Mouse (Mus musculus) ZHBTc4 (cell line): ENCODE results near the gene Pan2.
"Not testable (repeated sequence)": the region's sequence is repeated elsewhere in the genome, so short reads cannot be mapped to it uniquely, and the experiment has no call there.

Experiments used
- DNase-seq: peaks from one replicate; pipeline ENCODE4 v3.0.0-alpha.2; 2011; ENCODE audit warnings: low read depth, low spot score

The Pan2 gene

GRCm38 (mm10) chr10:128303126-128304021 is at the start of gene Pan2:
Gene Pan2 (plus strand): TSS chr10:128303335.
- peak; percentile 100 for DNase-seq

GRCm38 (mm10) chr10:128253677-128254255 is 49.4 kb upstream of the Pan2 start, which contains the start of gene Apon:
Gene Apon (plus strand): TSS chr10:128254096.
- no peak for DNase-seq

GRCm38 (mm10) chr10:128255925-128256324 is 47.2 kb upstream of the Pan2 start:
- DNase-seq: no peak

DNA sequence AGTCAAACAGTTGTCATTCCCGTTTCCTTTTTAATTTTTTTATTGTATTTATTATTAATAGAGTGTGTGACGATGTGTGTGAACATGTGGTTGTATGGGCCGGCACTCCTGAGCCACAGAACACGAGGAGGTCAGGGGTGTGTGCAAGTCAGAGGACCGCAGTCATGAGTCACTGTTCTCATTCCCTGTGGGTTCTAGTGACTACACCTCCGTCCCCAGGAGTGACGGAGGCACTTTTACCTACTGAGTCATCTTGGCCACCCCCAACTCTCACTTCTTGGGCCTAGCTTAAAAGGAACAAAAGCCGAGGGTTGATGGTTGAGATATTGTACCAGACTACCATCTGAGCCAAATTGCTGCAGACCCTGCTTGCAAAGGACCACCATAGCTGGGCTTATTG is 46.8 kb upstream of the Pan2 start:
- DNase-seq: no peak

- no peak for DNase-seq
These were observed 44.2 kb upstream of the Pan2 start for GRCm38 (mm10) chr10:128258953-128259352.

DNA sequence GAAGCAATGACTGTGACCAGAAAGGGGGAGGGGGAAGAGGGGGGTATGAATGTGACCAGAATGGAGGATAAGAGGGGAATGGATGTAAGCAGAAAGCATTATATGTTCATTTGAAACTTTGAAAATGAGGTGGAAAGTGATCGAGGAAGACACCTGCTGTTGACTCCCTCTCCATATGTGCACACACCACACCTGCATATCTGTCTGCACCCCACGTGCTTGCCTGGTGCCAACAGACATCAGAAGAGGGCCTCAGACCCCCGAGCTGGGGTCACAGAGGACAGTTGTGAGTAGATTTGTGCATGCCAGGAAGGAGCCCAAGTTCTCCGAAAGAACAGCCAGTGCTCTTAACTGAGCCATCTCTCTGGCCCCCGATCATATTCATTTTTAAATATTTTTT is 43.2 kb upstream of the Pan2 start:
- no peak for DNase-seq

- not testable (repeated sequence) for DNase-seq
These were observed 42.8 kb upstream of the Pan2 start for GRCm38 (mm10) chr10:128260376-128260775.

DNA sequence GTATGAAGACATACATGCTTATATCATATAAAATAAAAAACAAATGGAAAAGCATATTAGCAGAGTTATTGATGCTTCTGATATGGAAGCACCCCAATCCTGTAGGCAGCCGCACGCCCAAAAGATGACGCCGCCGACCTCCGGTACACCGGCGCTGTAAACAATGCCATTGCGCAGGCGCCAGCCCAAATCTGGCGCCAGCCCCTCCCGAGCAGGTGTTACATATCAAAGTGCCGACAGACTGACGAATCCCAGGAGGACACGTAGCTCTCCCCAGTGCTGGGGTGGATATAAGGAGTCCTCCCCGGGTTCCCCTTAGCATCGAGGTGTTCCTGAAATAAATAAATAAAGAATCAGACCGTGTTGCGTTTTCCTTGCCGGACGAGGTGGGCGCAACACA is 40.8 kb upstream of the Pan2 start:
- peak; percentile 91 for DNase-seq

DNA sequence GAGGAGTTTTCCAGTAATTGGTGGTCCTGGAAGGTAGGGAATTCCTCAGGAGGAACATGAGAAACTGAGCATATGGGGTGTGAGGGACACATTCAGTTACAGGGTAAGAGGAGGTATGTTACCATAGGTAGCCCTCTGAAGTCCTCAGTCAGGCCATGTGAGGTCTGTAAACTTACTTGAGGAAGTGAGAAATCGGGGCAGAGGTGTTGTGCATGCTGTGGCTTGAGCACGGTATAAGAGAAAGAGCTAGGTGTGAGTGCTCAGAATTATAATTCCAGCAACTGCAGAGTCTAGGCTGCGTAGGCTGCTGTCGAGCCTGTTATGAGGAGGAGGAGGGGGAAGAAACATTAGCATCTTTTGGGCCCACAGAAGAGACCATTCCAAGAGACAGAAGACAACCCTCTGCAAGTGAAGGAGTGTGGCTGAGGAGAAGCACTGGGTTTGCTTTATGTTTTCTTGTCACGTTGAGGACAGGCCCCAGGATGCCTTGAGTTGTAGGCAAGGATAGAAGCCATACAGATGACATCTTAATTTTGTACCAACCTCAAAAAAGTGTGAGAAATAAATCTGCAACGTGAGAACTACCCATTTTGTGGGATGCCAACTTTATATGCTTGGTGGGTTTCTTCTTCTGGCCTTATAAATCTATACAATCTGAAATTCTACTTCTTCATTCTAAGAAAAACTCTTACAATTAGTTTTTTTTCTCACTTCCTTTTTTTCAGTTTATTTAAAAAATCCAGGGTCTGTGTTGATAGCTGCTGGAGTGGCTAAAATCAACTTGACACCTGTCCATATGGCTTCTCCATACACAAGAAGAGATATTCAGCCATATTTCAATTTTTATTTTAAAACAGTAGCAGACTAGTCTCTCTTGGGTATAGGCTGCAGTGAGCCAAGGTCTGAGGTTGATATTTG is 39.5 kb upstream of the Pan2 start:
- no peak for DNase-seq

DNA sequence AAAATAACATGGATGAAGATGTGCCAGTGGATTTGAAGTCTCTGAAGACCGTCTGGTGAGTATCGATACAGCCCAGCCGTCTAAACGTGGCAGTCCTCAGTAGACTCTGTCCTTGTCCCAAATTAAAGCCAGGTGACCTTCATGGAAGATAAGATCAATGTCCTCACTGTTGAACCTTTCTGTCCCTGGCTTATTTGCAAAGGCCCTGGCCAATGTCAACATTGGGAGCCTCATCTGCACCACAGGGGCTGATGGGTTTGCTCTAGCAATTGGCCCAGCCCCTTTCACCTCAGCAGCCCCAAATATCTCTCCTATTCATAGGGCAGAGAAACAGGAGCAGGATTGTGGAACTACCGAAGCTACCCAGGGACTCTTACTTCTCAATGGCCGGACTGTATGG is 34.8 kb upstream of the Pan2 start, which contains the start of gene Apof:
Gene Apof (plus strand): TSS at position 301 of the 400 bp plus-strand sequence.
- DNase-seq: peak; percentile 52

GRCm38 (mm10) chr10:128269206-128269910 is 33.8 kb upstream of the Pan2 start:
- DNase-seq: no peak

GRCm38 (mm10) chr10:128270287-128270841 is 32.8 kb upstream of the Pan2 start, which contains the start of gene Stat2:
Gene Stat2 (plus strand): TSS chr10:128270559.
- DNase-seq: peak; percentile 100

DNA sequence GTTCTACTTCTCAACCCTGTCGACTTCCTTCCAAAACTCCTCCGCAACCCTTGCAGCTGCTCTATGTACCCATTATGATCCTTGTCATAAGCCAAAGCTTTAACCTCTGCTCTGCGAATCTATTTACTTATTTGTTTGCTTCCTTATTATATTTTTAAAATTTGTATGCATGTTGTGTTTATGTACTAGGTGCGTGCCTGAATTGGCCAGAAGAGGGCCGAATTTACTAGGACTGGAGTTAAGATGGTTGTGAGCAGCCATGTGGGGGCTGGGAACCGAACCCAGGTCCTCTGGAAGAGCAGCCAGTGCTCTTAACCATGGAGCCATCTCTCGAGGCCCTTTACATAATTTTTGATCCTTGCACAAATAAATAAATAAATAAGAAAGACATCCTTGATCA is 32.3 kb upstream of the Pan2 start:
- peak; percentile 57 for DNase-seq

DNA sequence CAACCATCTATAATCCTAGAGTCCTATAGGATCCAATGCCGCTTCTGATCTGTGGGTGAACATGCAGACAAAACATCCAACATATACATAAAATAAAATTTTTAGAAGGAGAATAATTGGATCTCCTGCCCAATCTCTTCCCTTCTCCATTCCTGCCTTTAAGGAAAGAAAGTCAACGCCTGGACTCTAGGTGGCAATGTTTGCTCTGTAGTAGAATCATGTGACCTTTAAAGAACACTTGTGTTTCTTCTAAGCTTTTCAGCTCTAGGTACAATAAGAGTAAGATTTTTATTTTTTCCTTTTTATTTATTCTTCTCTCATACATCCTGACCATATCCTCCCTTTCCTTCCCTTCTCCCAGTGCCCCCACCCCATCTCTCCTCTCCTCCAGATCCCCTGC is 31.3 kb upstream of the Pan2 start:
- peak; percentile 41 for DNase-seq

- DNase-seq: not testable (repeated sequence)
These were observed 30.2 kb upstream of the Pan2 start for GRCm38 (mm10) chr10:128272819-128273439.

DNA sequence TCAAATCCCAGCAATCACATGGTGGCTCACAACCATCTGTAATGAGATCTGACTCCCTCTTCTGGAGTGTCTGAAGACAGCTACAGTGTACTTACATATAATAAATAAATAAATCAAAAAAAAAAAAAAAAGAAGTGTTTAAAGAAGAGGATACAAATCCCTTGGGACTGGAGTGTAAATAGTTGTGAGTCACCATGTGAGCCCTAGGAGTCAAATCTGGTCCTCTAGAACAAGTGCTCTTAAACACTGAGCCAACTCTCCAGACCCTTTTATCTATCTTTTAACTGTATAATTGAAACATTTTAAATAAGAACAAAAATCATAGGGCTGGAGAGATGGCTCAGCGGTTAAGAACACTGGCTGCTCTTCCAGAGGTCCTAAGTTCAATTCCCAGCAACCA is 27.8 kb upstream of the Pan2 start:
- not testable (repeated sequence) for DNase-seq

- no peak for DNase-seq
These were observed 25.0 kb upstream of the Pan2 start for GRCm38 (mm10) chr10:128278158-128278557.

DNA sequence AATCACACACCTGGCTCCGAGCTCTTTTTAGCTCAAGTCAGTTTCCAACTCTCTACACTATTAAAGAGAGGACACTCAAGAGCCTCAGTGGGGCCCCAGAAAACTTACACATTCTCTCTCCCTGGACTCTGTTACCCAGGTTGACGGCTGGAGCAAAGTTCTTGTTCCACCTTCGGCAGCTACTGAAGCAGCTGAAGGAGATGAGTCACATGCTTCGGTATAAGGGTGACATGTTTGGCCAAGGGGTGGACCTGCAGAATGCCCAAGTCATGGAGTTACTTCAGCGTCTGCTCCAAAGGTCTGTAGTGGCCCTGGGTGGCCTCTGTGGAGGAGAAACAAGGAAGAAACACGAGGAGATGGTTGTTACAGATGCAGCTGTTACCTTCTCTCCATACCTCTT is 22.2 kb upstream of the Pan2 start:
- DNase-seq: no peak

GRCm38 (mm10) chr10:128281682-128282081 is 21.5 kb upstream of the Pan2 start:
- no peak for DNase-seq

DNA sequence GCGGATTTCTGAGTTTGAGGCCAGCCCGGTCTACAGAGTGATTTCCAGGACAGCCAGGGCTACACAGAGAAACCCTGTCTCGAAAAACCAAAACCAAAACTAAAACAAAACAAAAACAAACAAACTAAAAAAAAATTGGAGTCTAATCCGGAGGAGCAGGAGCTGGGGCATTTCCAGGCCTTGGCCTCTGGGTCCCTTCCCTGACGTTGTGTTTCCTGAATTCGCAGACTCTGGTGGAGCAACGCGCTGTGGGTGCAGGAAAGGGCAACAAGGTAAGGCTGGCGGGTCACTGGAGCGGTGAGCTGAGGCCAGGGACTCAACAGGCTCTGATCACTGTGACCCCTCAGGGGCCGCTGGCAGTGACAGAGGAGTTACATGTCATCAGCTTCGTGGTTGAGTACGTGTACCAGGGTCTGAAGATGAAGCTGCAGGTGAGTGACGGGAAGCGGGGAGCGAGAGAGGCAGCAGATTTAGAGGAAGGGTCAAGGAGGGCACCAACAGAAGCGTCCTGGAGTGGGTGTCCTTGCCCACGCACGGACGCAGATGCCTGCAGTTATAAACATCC is 20.2 kb upstream of the Pan2 start:
- DNase-seq: no peak
